Comparison of ENCODE assay signal across 9 mouse cellular contexts in genomic region chr4:43399391-43400131, GRCm38 (mm10). TPM values are rescaled to one million over a fixed set of nuclear protein-coding genes. Genes with fewer than 3 reads are reported as not detected.
DNase-seq lines count a peak whose midpoint lies in the region; ATAC-seq and TF ChIP-seq lines count a peak whose summit lies in the region.
"Had no signal": no experiment of that assay in that cellular context is flagged by ENCODE, and none has a peak within 500 bp of the region (broad histone marks: within the 10 kb centered on the region; RNA-seq: fewer than 3 reads in every experiment).

No protein-coding gene starts in this region.

- 71% methylated on average over 31 of the region's 31 CpGs for WGBS in kidney, embryonic 16.5 days
- WGBS in neural tube, embryonic 14.5 days: 73% methylated on average over 30 of the region's 31 CpGs

- peak overlapping the region; percentile 76 for H3K27ac ChIP-seq in left cerebral cortex, adult 2 months
- peak overlapping the region; percentile 52 for H3K27ac ChIP-seq in kidney, embryonic 16.5 days (ENCODE audit: low read length)
- no peak overlapping the region for H3K27ac ChIP-seq in neural tube, embryonic 14.5 days (ENCODE audit: low read depth, low read length)

- no peaks in the 10 kb centered on the region for H3K9me3 ChIP-seq in kidney, embryonic 16.5 days (ENCODE audit: low read length)
- H3K9me3 ChIP-seq in neural tube, embryonic 14.5 days (ENCODE audit: control insufficient read depth, low read length): no peaks in the 10 kb centered on the region

- no peak overlapping the region for H3K4me2 ChIP-seq in kidney, embryonic 16.5 days (replicated peaks; ENCODE audit: low read depth, low read length)
- H3K4me2 ChIP-seq in neural tube, embryonic 14.5 days (ENCODE audit: low read depth, low read length): no peak overlapping the region

- no peak for TF ChIP-seq CTCF in left cerebral cortex, adult 2 months (IDR thresholded peaks at IDR 0.05)

- intact Hi-C loops in left cerebral cortex, adult 2 months (cut with DNase I): loop anchor here (2.0 kb wide), 1 partner anchor 17 kb away; no protein-coding TSS in a partner anchor

- no peak overlapping the region for H3K9ac ChIP-seq in kidney, embryonic 16.5 days (replicated peaks; ENCODE audit: low read length)
- H3K9ac ChIP-seq in neural tube, embryonic 14.5 days (replicated peaks; ENCODE audit: low read depth, low read length): peak overlapping the region; percentile 16; the same call in 1 of the 2 replicates

- H3K4me3 ChIP-seq in left cerebral cortex, adult 2 months: no peak overlapping the region; the same call in 1 of the 2 replicates
- no peak overlapping the region for H3K4me3 ChIP-seq in kidney, embryonic 16.5 days (ENCODE audit: low read length)
- no peak overlapping the region for H3K4me3 ChIP-seq in neural tube, embryonic 14.5 days (ENCODE audit: low read depth, low read length)

- ATAC-seq in kidney, embryonic 16.5 days (ENCODE audit: low FRiP score, low TSS enrichment): no peak
- no peak for ATAC-seq in neural tube, embryonic 14.5 days (ENCODE audit: low read depth)
- ATAC-seq in frontal cortex, adult (ENCODE audit: low TSS enrichment): no peak

- H3K27me3 ChIP-seq in kidney, embryonic 16.5 days (ENCODE audit: insufficient read depth, low read length): no peaks in the 10 kb centered on the region
- H3K27me3 ChIP-seq in neural tube, embryonic 14.5 days (ENCODE audit: control insufficient read depth, insufficient read depth, low read length): no peaks in the 10 kb centered on the region

- no peak for DNase-seq in left cerebral cortex, adult 2 months (ENCODE audit: extremely low spot score in 1 of 2, low spot score in 2 of 2)
- DNase-seq in left cerebral cortex, adult 11 months (ENCODE audit: low spot score): no peak
- peak; percentile 78 for DNase-seq in heart, adult 8-10 months (ENCODE audit: low spot score)
- DNase-seq in urinary bladder, adult 18-20 months (ENCODE audit: low spot score in 2 of 2): no peak
- no peak for DNase-seq in spleen, postnatal 10 days (ENCODE audit: low spot score in 2 of 2)

- H3K36me3 ChIP-seq in kidney, embryonic 16.5 days (ENCODE audit: insufficient read depth, low read length): no peaks in the 10 kb centered on the region
- no peaks in the 10 kb centered on the region for H3K36me3 ChIP-seq in neural tube, embryonic 14.5 days (ENCODE audit: control insufficient read depth, insufficient read depth, low read length)

- peaks cover 46% of the 10 kb centered on the region for H3K4me1 ChIP-seq in kidney, embryonic 16.5 days (ENCODE audit: insufficient read depth, low read length)
- peaks cover 13% of the 10 kb centered on the region for H3K4me1 ChIP-seq in neural tube, embryonic 14.5 days (ENCODE audit: control insufficient read depth, insufficient read depth, low read length)

RNA-seq across cellular contexts. Expression of gene Rusc2, which starts 17.8 kb away (rescaled TPM):
- total RNA-seq in left cerebral cortex, adult 2 months (2021): 100 to 1,000 TPM; 137 to 144 TPM
- 10 to 100 TPM; 47.4 to 58.6 (median 48.9) TPM for total RNA-seq in heart, adult 8-10 months (2022)
- polyA plus RNA-seq in kidney, embryonic 16.5 days (2015; fragmentation: Nextera tagmentation; extraction: Ambion mirVana): 10.3 and 13.4 TPM in 2 replicates
- polyA plus RNA-seq in neural tube, embryonic 14.5 days (2014; fragmentation: Nextera tagmentation; extraction: Ambion mirVana): 43.4 and 75.4 TPM in 2 replicates

RNA-seq across cellular contexts. Expression of gene Fam166b, which starts 29.4 kb away (rescaled TPM):
- 1 to 10 TPM in 1 of 2 experiments, under 1 TPM in 1; 0.68 to 1.3 TPM for total RNA-seq in left cerebral cortex, adult 2 months (2021)
- total RNA-seq in heart, adult 8-10 months (2022): not detected
- polyA plus RNA-seq in kidney, embryonic 16.5 days (2015; fragmentation: Nextera tagmentation; extraction: Ambion mirVana): 0.30 and 0.50 TPM in 2 replicates
- polyA plus RNA-seq in neural tube, embryonic 14.5 days (2014; fragmentation: Nextera tagmentation; extraction: Ambion mirVana): 1.2 and 1.4 TPM in 2 replicates
- total RNA-seq: gastrocnemius, postnatal 36 days had no signal

RNA-seq across cellular contexts. Expression of gene Tesk1, which starts 42.2 kb away (rescaled TPM):
- 100 to 1,000 TPM; 102 to 103 TPM for total RNA-seq in left cerebral cortex, adult 2 months (2021)
- total RNA-seq in heart, adult 8-10 months (2022): 10 to 100 TPM; 31.3 to 38.2 (median 35.2) TPM
- polyA plus RNA-seq in kidney, embryonic 16.5 days (2015; fragmentation: Nextera tagmentation; extraction: Ambion mirVana): 3.0 and 3.5 TPM in 2 replicates
- 16.4 and 19.0 TPM in 2 replicates for polyA plus RNA-seq in neural tube, embryonic 14.5 days (2014; fragmentation: Nextera tagmentation; extraction: Ambion mirVana)

RNA-seq across cellular contexts. Expression of gene Cd72, which starts 54.9 kb away (rescaled TPM):
- 1 to 10 TPM; 1.1 to 1.4 TPM for total RNA-seq in left cerebral cortex, adult 2 months (2021)
- 1 to 10 TPM in 1 of 4 experiments, under 1 TPM in 3; 0.24 to 1.1 (median 0.69) TPM for total RNA-seq in heart, adult 8-10 months (2022)
- 3.3 and 4.1 TPM in 2 replicates for polyA plus RNA-seq in kidney, embryonic 16.5 days (2015; fragmentation: Nextera tagmentation; extraction: Ambion mirVana)
- polyA plus RNA-seq in neural tube, embryonic 14.5 days (2014; fragmentation: Nextera tagmentation; extraction: Ambion mirVana): 6.6 and 7.4 TPM in 2 replicates
- total RNA-seq: gastrocnemius, postnatal 36 days had no signal
